Mouse (Mus musculus) heart, postnatal 14 days (tissue): ENCODE measurements at regions not wholly inside any gene's neighbourhood (a gene's known extent, or its start where the extent isn't known, plus 50 kb on each side); places are given as distances from the start of the nearest gene placed in this dataset.

ENCODE experiments used
- DNase-seq, 2 experiments: peaks; one replicate each; pipeline ENCODE4 v3.0.0; 2021 to 2022
- intact Hi-C: fragments of 180-260 bp; cut with DNase I; formaldehyde crosslinking; loops from one replicate; pipeline ENCODE4 v1.15.1; 2025

- no peak for DNase-seq
- intact Hi-C loops: no loop called here
Measured at GRCm38 (mm10) chr6:148602894-148603293, 158.7 kb upstream of the Tmtc1 start.

- intact Hi-C loops: no loop called here
- DNase-seq: no peak
Measured at GRCm38 (mm10) chr6:148600934-148601333, 156.7 kb upstream of the Tmtc1 start.

GRCm38 (mm10) chr6:148599473-148599872, 155.3 kb upstream of the Tmtc1 start:
- intact Hi-C loops: no loop called here

GRCm38 (mm10) chr6:148598746-148599337, 154.7 kb upstream of the Tmtc1 start:
- no peak for DNase-seq

More at GRCm38 (mm10) chr6:148599473-148599872, 155.3 kb upstream of the Tmtc1 start:
- no peak for DNase-seq

GRCm38 (mm10) chr6:148595009-148595770, 151.0 kb upstream of the Tmtc1 start:
- DNase-seq: no peak
- intact Hi-C loops: no loop called here

More at GRCm38 (mm10) chr6:148598746-148599337, 154.7 kb upstream of the Tmtc1 start:
- intact Hi-C loops: no loop called here

- no peak for DNase-seq
- intact Hi-C loops: no loop called here
Measured at GRCm38 (mm10) chr6:148588971-148589370, 144.8 kb upstream of the Tmtc1 start.

- no peak for DNase-seq
- intact Hi-C loops: no loop called here
Measured at GRCm38 (mm10) chr6:148586439-148587321, 142.5 kb upstream of the Tmtc1 start.

- no peak for DNase-seq
Measured at GRCm38 (mm10) chr6:148584126-148584525, 139.9 kb upstream of the Tmtc1 start.

GRCm38 (mm10) chr6:148578281-148578680, 134.1 kb upstream of the Tmtc1 start:
- DNase-seq: no peak
- intact Hi-C loops: no loop called here

More at GRCm38 (mm10) chr6:148584126-148584525, 139.9 kb upstream of the Tmtc1 start:
- intact Hi-C loops: no loop called here

GRCm38 (mm10) chr6:148577663-148578062, 133.5 kb upstream of the Tmtc1 start:
- DNase-seq: no peak
- intact Hi-C loops: no loop called here

- DNase-seq: no peak
- intact Hi-C loops: no loop called here
Measured at GRCm38 (mm10) chr6:148574742-148575453, 130.7 kb upstream of the Tmtc1 start.

- intact Hi-C loops: no loop called here
- no peak for DNase-seq
Measured at GRCm38 (mm10) chr6:148572201-148572600, 128.0 kb upstream of the Tmtc1 start.

- no peak for DNase-seq
- intact Hi-C loops: no loop called here
Measured at GRCm38 (mm10) chr6:148571651-148572050, 127.5 kb upstream of the Tmtc1 start.

- intact Hi-C loops: no loop called here
- no peak for DNase-seq
Measured at GRCm38 (mm10) chr6:148564146-148564545, 120.0 kb upstream of the Tmtc1 start.

GRCm38 (mm10) chr6:148562206-148562708, 118.1 kb upstream of the Tmtc1 start:
- no peak for DNase-seq
- intact Hi-C loops: no loop called here

- intact Hi-C loops: loop anchor here (10.0 kb wide), 1 partner anchor 112 kb away; the partner anchor contains the start of gene Tmtc1
- peak in 1 of 2 experiments; percentile 5 for DNase-seq
Measured at GRCm38 (mm10) chr6:148556484-148556871, 112.3 kb upstream of the Tmtc1 start.

- DNase-seq: peak in 1 of 2 experiments; percentile 9
- intact Hi-C loops: loop anchor here (10.0 kb wide), 1 partner anchor 111 kb away; the partner anchor contains the start of gene Tmtc1
Measured at GRCm38 (mm10) chr6:148555651-148556483, 111.7 kb upstream of the Tmtc1 start.

- intact Hi-C loops: loop anchor here (10.0 kb wide), 1 partner anchor 110 kb away; the partner anchor contains the start of gene Tmtc1
- DNase-seq: no peak
Measured at GRCm38 (mm10) chr6:148554463-148554862, 110.3 kb upstream of the Tmtc1 start.

GRCm38 (mm10) chr6:148553616-148554015, 109.4 kb upstream of the Tmtc1 start:
- intact Hi-C loops: loop anchor here (10.0 kb wide), 1 partner anchor 109 kb away; the partner anchor contains the start of gene Tmtc1
- no peak for DNase-seq
